Comparison of ENCODE assay signal across 9 mouse cellular contexts in genomic region chr6:140548082-140548769, GRCm38 (mm10).
DNase-seq lines count a peak whose midpoint lies in the region; ATAC-seq lines count a peak whose summit lies in the region.
"Had no signal": no experiment of that assay in that cellular context is flagged by ENCODE, and none has a peak within 500 bp of the region (broad histone marks: within the 10 kb centered on the region; RNA-seq: fewer than 3 reads in every experiment).

No protein-coding gene starts in this region.

- WGBS in liver, embryonic 15.5 days (ENCODE audit: insufficient replicate concordance), result 43% methylated on average over 5 of the region's 5 CpGs

- no peaks in the 10 kb centered on the region for H3K27me3 ChIP-seq in liver, embryonic 15.5 days

- ATAC-seq in liver, embryonic 15.5 days (ENCODE audit: insufficient read depth), result peak; percentile 68
- ATAC-seq: hindbrain, embryonic 16.5 days had no signal

- H3K36me3 ChIP-seq in liver, embryonic 15.5 days (replicated peaks), result peaks cover 4% of the 10 kb centered on the region; the same call in 1 of the 2 replicates

- H3K9me3 ChIP-seq in liver, embryonic 15.5 days (replicated peaks), result no peaks in the 10 kb centered on the region

- 0 out of 2 replicates have a peak, but pooled peaks cover 7% of the 10 kb centered on the region for H3K4me1 ChIP-seq in liver, embryonic 15.5 days (replicated peaks)

- H3K4me3 ChIP-seq in liver, embryonic 15.5 days (replicated peaks), result no peak overlapping the region

- no peak overlapping the region for H3K4me2 ChIP-seq in liver, embryonic 15.5 days

- H3K27ac ChIP-seq in liver, embryonic 15.5 days (replicated peaks), result 0 out of 2 replicates have a peak overlapping the region, but pooled peaks have one; percentile 33

- H3K9ac ChIP-seq in liver, embryonic 15.5 days, result no peak overlapping the region

- peak; percentile 44 for DNase-seq in adrenal gland, postnatal 14 days
- no peak for DNase-seq in adrenal gland, postnatal 4 days (ENCODE audit: low spot score in 2 of 2)
- peak; percentile 72 for DNase-seq in 3134 (ENCODE audit: extremely low read depth, insufficient read length, low spot score)
- peak; percentile 60 to 71 for DNase-seq in adrenal gland, postnatal 36 days
- no peak for DNase-seq in frontal cortex, postnatal 25 days (ENCODE audit: low spot score in 2 of 2)
- no peak for DNase-seq in spleen, postnatal 4 days (ENCODE audit: low spot score in 2 of 2)
- no peak for DNase-seq in cerebellum, adult 11-12 months

Comparison
In these comparisons a context has a peak if more than half of its experiments do, and no peak if none do; other contexts are left out.
1. DNase-seq: peak in adrenal gland, postnatal 14 days (single experiment), 3134 (single experiment) and adrenal gland, postnatal 36 days (2 of 2); none in adrenal gland, postnatal 4 days (0 of 2), frontal cortex, postnatal 25 days (0 of 2), spleen, postnatal 4 days (0 of 2) and cerebellum, adult 11-12 months (single experiment).